Mouse (Mus musculus): ENCODE data around the gene Dnah17. TPM values are rescaled to one million over a fixed set of nuclear protein-coding genes. Genes with fewer than 3 reads are reported as not detected.

The Dnah17 gene
- polyA plus RNA-seq, 1 experiment from 2014 or later: 0.04 TPM

DNA sequence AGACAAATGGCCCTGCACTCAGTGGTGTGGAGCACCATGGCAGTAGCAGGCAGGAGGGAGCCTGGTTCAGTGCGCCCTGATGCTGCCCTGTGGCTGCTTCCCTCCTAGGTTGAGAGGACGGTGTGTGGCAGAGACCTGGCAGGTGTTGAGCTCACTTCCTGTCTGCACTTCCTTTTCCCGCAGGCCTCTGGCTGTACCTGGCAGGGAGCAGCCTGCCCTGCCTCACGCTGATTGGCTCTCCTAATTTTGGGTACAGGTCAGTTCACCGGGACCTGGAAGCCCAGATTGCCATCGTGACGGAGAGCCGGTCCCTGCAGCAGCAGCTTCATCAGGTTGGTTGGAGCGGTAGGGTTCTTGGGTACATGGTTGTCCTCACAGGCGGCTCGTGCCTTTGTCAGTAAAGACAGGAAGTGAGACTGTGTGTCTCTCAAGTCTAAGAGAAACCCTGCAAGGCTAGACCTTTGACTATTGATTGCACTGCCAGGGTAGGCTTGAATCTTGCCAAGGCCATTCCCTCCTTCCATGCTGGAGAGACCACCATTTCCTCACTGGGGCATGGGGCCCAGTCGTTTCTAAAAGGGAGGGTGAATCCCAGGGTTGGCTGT is 115.9 kb downstream of the Dnah17 start:
- H3K4me2 ChIP-seq (replicated peaks; ENCODE audit: low read depth): no peak overlapping the region
- no peak overlapping the region; the same call in 1 of the 2 replicates for H3K9ac ChIP-seq (ENCODE audit: low read length)
- WGBS: 79% methylated on average over 12 of the region's 12 CpGs
- H3K36me3 ChIP-seq (ENCODE audit: control insufficient read depth, insufficient read depth, low read length): no peaks in the 10 kb centered on the region; the same call in 1 of the 2 replicates
- no peaks in the 10 kb centered on the region for H3K27me3 ChIP-seq (ENCODE audit: control insufficient read depth, insufficient read depth, low read length)
- DNase-seq (ENCODE audit: low spot score) (no peak), ATAC-seq (ENCODE audit: low FRiP score, low TSS enrichment) (no peak)
- H3K27ac ChIP-seq (replicated peaks): no peak overlapping the region
- H3K4me1 ChIP-seq (replicated peaks; ENCODE audit: control insufficient read depth, insufficient read depth): peaks cover 3% of the 10 kb centered on the region
- no peaks in the 10 kb centered on the region for H3K9me3 ChIP-seq (ENCODE audit: control insufficient read depth, low read length)
- no peak for TF ChIP-seq CTCF (IDR thresholded peaks at IDR 0.05; ENCODE audit: low read depth)
- TF ChIP-seq EP300 (optimal IDR thresholded peaks at IDR 0.05): no peak
- no peak overlapping the region for H3K4me3 ChIP-seq (ENCODE audit: low read depth, low read length)

DNA sequence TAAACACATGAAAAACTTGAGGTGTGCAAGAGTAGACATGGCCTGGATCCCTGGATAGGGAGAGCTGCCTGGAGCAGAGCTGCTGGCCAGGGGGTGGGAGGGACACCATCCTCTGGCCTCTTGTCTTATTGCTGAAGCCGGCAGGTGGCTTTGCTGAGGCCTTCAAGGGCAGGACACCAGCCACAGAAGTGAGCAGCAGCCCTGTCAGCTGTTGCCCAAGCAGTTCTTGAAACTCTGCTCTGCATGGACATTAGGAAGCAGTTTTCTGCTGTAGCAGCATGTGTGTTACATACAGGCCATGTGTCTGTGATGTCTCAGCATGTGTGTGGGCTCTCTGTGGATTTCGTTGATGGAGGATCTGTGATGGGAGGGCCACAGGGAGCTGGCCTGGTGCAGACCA is 117.1 kb downstream of the Dnah17 start:
- no peak overlapping the region for H3K4me3 ChIP-seq (ENCODE audit: low read depth, low read length)
- peaks cover 4% of the 10 kb centered on the region for H3K4me1 ChIP-seq (replicated peaks; ENCODE audit: control insufficient read depth, insufficient read depth)
- no peak overlapping the region for H3K27ac ChIP-seq (replicated peaks)
- ATAC-seq (ENCODE audit: low FRiP score, low TSS enrichment) (no peak), DNase-seq (ENCODE audit: low spot score) (no peak)
- TF ChIP-seq CTCF (IDR thresholded peaks at IDR 0.05; ENCODE audit: low read depth) (no peak), EP300 (optimal IDR thresholded peaks at IDR 0.05) (no peak)
- 62% methylated on average over 2 of the region's 2 CpGs for WGBS
- no peaks in the 10 kb centered on the region for H3K27me3 ChIP-seq (ENCODE audit: control insufficient read depth, insufficient read depth, low read length)
- no peaks in the 10 kb centered on the region for H3K9me3 ChIP-seq (ENCODE audit: control insufficient read depth, low read length)
- H3K4me2 ChIP-seq (replicated peaks; ENCODE audit: low read depth): no peak overlapping the region
- no peaks in the 10 kb centered on the region; the same call in 1 of the 2 replicates for H3K36me3 ChIP-seq (ENCODE audit: control insufficient read depth, insufficient read depth, low read length)
- no peak overlapping the region; the same call in 1 of the 2 replicates for H3K9ac ChIP-seq (ENCODE audit: low read length)

DNA sequence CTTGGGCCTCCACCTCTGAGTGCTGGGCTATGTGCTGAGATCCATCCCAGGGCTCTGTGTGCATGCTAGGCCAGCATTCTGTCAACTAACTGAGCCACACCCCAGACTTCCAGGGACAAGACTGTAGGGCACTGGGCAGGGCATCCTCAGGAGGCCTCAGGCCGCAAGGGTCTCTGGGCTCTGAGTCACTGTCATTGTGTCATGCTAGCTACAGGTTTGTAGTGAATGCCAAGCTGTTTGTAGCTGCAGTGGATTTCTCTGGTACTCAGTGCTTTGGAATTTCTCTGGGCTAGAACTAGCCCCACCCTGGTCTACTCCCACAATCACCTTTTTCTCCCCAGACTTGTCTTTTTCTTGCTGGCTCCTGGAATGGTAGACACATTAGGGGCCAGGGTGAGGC is 117.8 kb downstream of the Dnah17 start:
- Histone ChIP-seq H3K4me2 (replicated peaks; ENCODE audit: low read depth) (no peak overlapping the region), H3K27me3 (ENCODE audit: control insufficient read depth, insufficient read depth, low read length) (no peaks in the 10 kb centered on the region), H3K9ac (ENCODE audit: low read length) (no peak overlapping the region), H3K27ac (replicated peaks) (0 out of 2 replicates have a peak overlapping the region, but pooled peaks have one; percentile 36), H3K4me3 (ENCODE audit: low read depth, low read length) (no peak overlapping the region), H3K9me3 (ENCODE audit: control insufficient read depth, low read length) (no peaks in the 10 kb centered on the region), H3K4me1 (replicated peaks; ENCODE audit: control insufficient read depth, insufficient read depth) (peaks cover 7% of the 10 kb centered on the region), H3K36me3 (ENCODE audit: control insufficient read depth, insufficient read depth, low read length) (no peaks in the 10 kb centered on the region; the same call in 1 of the 2 replicates)
- DNase-seq (ENCODE audit: low spot score): no peak
- ATAC-seq (ENCODE audit: low FRiP score, low TSS enrichment): no peak; the same call in 1 of the 2 replicates
- TF ChIP-seq CTCF (IDR thresholded peaks at IDR 0.05; ENCODE audit: low read depth) (no peak), EP300 (optimal IDR thresholded peaks at IDR 0.05) (no peak)
- 67% methylated on average over 1 of the region's 1 CpGs for WGBS

DNA sequence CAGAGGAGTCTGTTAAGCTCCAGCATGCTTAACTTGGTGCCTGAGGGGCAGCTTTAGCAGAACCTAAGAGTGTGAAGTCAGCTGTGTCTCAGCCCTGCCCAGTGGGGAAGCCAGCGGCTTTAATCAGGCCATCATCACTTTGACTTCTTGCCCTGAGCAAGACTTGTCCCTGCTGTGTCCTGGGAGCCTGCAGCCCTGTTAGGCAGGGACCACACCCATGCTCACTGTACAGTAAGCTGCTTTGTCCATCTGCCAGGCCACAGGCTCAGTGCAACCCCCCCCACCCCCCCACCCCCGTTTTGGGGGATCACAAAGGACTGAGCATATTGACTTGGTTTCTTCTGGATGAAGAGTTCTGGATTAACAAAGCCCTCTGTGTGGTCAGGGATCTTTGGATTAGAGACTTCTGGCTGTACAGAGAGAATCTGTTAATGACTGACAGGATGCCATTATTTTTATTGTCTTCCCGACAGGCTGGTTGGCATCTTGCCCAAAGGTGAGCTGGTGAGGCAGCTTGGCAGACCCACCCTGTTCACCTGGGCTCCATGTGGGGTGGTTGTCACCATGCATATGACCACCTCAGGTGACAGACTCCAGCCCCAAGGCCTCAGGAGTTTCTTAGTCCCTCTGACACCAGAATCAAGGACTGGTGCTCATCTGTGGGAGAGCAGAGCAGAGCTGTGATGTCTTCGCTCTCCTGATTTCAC is 120.4 kb downstream of the Dnah17 start:
- H3K9ac ChIP-seq (ENCODE audit: low read length): no peak overlapping the region
- peak overlapping the region; percentile 35; the same call in 1 of the 2 replicates for H3K27ac ChIP-seq (replicated peaks)
- peaks cover 7% of the 10 kb centered on the region for H3K4me1 ChIP-seq (replicated peaks; ENCODE audit: control insufficient read depth, insufficient read depth)
- 47% methylated on average over 4 of the region's 4 CpGs for WGBS
- H3K9me3 ChIP-seq (ENCODE audit: control insufficient read depth, low read length): no peaks in the 10 kb centered on the region
- H3K4me2 ChIP-seq (replicated peaks; ENCODE audit: low read depth): no peak overlapping the region
- TF ChIP-seq EP300 (optimal IDR thresholded peaks at IDR 0.05): no peak
- TF ChIP-seq CTCF (IDR thresholded peaks at IDR 0.05; ENCODE audit: low read depth): no peak
- 0 out of 2 replicates have a peak, but pooled peaks have one; percentile 4 for ATAC-seq (ENCODE audit: low FRiP score, low TSS enrichment)
- H3K36me3 ChIP-seq (ENCODE audit: control insufficient read depth, insufficient read depth, low read length): peaks cover 11% of the 10 kb centered on the region
- no peaks in the 10 kb centered on the region for H3K27me3 ChIP-seq (ENCODE audit: control insufficient read depth, insufficient read depth, low read length)
- no peak for DNase-seq (ENCODE audit: low spot score)
- no peak overlapping the region for H3K4me3 ChIP-seq (ENCODE audit: low read depth, low read length)

DNA sequence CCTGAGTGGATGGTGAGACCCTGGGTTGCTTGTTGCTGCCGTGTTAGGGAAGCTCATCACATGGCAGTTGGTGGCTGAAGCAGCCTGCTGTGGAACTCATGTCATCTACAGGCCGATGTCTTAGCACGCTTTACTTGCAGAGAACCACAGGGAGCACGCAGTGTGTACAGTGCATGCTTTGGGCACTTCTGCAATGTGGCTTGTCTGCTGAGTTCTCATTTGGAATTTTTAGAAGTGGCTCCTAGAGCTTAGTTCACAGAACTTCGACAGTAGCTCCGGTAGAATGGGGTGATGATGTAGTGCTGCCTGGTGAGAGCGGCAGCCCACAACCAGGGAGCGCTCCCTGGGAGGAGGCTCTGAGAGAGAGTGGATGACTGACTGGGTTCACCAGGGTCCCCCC is 121.6 kb downstream of the Dnah17 start:
- no peak overlapping the region for H3K4me3 ChIP-seq (ENCODE audit: low read depth, low read length)
- TF ChIP-seq EP300 (optimal IDR thresholded peaks at IDR 0.05) (no peak), CTCF (IDR thresholded peaks at IDR 0.05; ENCODE audit: low read depth) (no peak)
- H3K9ac ChIP-seq (ENCODE audit: low read length): no peak overlapping the region; the same call in 1 of the 2 replicates
- H3K4me2 ChIP-seq (replicated peaks; ENCODE audit: low read depth): no peak overlapping the region
- 84% methylated on average over 8 of the region's 8 CpGs for WGBS
- no peak for DNase-seq (ENCODE audit: low spot score)
- H3K27me3 ChIP-seq (ENCODE audit: control insufficient read depth, insufficient read depth, low read length): no peaks in the 10 kb centered on the region
- no peak overlapping the region for H3K27ac ChIP-seq (replicated peaks)
- ATAC-seq (ENCODE audit: low FRiP score, low TSS enrichment): no peak
- H3K36me3 ChIP-seq (ENCODE audit: control insufficient read depth, insufficient read depth, low read length): peaks cover 12% of the 10 kb centered on the region
- no peaks in the 10 kb centered on the region for H3K9me3 ChIP-seq (ENCODE audit: control insufficient read depth, low read length)
- peaks cover 7% of the 10 kb centered on the region for H3K4me1 ChIP-seq (replicated peaks; ENCODE audit: control insufficient read depth, insufficient read depth)

All from stomach, postnatal 0 days (tissue).